Mouse (Mus musculus): Measurements from ENCODE around the gene Sirt2. TPM values are rescaled to one million over a fixed set of nuclear protein-coding genes. Genes with fewer than 3 reads are reported as not detected.
A peak's percentile ranks its signal among the peaks of the same experiment; 100 is the strongest.

Sirt2 gene
- polyA plus RNA-seq, 1 experiment from 2014 or later = 86.3 TPM

- H3K27ac ChIP-seq = no peak overlapping the region
- H3K36me3 ChIP-seq (ENCODE audit: poor library complexity, severe bottlenecking) = peaks cover 55% of the 10 kb centered on the region
- H3K9ac ChIP-seq = no peak overlapping the region
- WGBS = 96% methylated on average over 9 of the region's 9 CpGs
- H3K4me2 ChIP-seq = no peak overlapping the region
- H3K9me3 ChIP-seq (replicated peaks) = no peaks in the 10 kb centered on the region
- no peak overlapping the region for H3K4me3 ChIP-seq
- no peaks in the 10 kb centered on the region for H3K27me3 ChIP-seq
- H3K4me1 ChIP-seq = no peaks in the 10 kb centered on the region
- no peak for ATAC-seq
These were observed 21.3 kb downstream of the Sirt2 start for GRCm38 (mm10) chr7:28787884-28788283.

DNA sequence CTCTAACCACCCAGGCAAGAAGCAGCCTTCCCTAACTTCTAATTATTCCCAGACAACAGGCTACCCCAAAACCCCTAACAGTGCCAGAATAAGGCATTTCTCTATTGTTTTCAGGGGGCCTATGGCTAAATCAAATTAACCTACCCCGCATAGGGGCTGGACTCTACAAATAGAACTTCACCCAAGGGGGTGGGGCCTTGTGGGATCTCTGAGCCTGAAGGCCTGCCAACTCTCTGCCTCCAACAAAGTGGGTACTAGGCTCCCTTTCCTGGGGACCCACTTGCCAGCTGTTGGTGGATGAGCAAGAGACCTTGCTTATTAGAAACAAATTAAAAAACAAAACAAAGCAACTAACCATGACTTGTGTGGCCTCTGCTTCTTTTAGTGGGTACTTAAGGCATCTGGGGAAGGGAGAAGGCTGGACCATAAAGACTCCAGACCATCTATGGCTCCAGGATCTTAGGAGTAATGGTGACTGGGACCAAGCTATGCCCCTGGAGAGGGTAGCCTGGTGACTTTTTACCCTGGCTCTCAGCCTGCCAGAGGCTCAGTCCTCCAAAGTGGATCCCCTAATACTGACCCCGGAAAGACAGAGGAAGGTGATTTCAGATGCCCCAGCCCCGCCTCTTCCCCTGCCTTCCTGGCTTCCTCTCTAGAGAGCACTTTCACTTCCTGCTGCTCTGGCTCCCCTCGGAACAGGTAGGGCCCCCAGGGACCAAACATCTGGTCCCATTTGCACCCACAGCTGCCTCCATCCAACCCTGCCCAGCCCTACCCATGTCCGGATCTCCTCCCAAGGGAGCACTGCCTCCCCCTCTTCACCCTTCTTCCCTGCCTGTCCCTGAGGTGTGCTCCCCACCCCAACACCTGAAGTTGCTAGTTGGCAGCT is 22.0 kb downstream of the Sirt2 start, which contains the start of gene Rinl:
Rinl (plus strand) TSS at position 663 of the 889 bp plus-strand sequence.
- WGBS = 89% methylated on average over 5 of the region's 5 CpGs
- no peak within 1 kb of the TSS for H3K4me3 ChIP-seq
- peaks cover 49% of the 10 kb centered on the region for H3K36me3 ChIP-seq (ENCODE audit: poor library complexity, severe bottlenecking)
- no peak within 1 kb of the TSS for H3K4me2 ChIP-seq
- H3K9me3 ChIP-seq (replicated peaks) = no peaks in the 10 kb centered on the region
- no peak for ATAC-seq
- H3K4me1 ChIP-seq = no peaks in the 10 kb centered on the region
- H3K27me3 ChIP-seq = no peaks in the 10 kb centered on the region
- H3K9ac ChIP-seq = no peak within 1 kb of the TSS
- H3K27ac ChIP-seq = no peak within 1 kb of the TSS

- WGBS = 79% methylated on average over 3 of the region's 3 CpGs
These were observed 22.7 kb downstream of the Sirt2 start for GRCm38 (mm10) chr7:28789235-28789634.

DNA sequence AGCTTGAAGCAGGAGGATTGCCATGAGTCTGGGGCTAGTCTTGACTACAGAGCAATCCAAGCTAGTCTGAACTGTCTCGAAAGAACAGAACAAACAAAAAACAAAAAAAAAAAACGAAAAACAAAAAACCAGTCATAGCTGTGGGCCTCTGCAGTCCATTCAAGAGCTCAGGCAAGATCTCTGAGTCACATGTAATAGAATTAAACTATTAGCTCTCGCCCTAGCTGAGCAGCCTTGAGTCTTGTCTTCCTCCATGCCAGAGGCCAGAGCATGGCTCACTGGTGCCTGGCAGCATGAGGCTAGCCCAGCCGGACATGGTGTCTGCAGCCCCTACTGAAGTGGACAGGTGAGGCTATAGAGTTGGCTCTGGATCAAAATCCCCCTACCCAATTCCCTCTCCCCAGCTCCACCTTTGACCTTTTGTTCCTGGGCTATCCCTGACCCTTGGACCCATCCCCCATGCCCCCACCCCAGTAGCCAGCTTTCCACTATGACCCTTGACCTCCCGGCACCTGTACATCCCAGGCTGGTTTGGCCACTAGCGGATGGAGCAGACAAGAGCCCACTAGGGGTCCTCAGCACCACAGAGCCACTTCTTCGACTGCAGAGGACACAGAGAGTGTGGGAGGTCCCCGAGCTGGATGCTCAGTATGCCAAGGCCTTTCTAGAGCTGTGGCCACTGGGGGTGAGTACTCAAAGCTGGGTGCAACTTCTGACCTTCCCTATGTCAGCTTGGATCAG is 23.7 kb downstream of the Sirt2 start:
- no peak overlapping the region for H3K4me2 ChIP-seq
- H3K9me3 ChIP-seq (replicated peaks) = no peaks in the 10 kb centered on the region
- WGBS = 49% methylated on average over 8 of the region's 8 CpGs
- no peak overlapping the region for H3K27ac ChIP-seq
- H3K36me3 ChIP-seq (ENCODE audit: poor library complexity, severe bottlenecking) = peaks cover 35% of the 10 kb centered on the region
- H3K27me3 ChIP-seq = no peaks in the 10 kb centered on the region; the same call in 1 of the 2 replicates
- ATAC-seq = no peak
- no peak overlapping the region for H3K9ac ChIP-seq
- no peaks in the 10 kb centered on the region for H3K4me1 ChIP-seq
- H3K4me3 ChIP-seq = no peak overlapping the region

More at GRCm38 (mm10) chr7:28789235-28789634, 22.7 kb downstream of the Sirt2 start:
- H3K4me3 ChIP-seq = no peak overlapping the region
- no peak overlapping the region for H3K27ac ChIP-seq
- H3K9ac ChIP-seq = no peak overlapping the region
- no peaks in the 10 kb centered on the region for H3K27me3 ChIP-seq
- no peak for ATAC-seq
- H3K9me3 ChIP-seq (replicated peaks) = no peaks in the 10 kb centered on the region
- no peaks in the 10 kb centered on the region for H3K4me1 ChIP-seq
- H3K4me2 ChIP-seq = no peak overlapping the region
- H3K36me3 ChIP-seq (ENCODE audit: poor library complexity, severe bottlenecking) = peaks cover 44% of the 10 kb centered on the region

- no peak for ATAC-seq
- H3K27ac ChIP-seq = no peak overlapping the region
- H3K36me3 ChIP-seq (ENCODE audit: poor library complexity, severe bottlenecking) = peaks cover 20% of the 10 kb centered on the region; the same call in 1 of the 2 replicates
- H3K9ac ChIP-seq = no peak overlapping the region
- 0 out of 2 replicates have a peak, but pooled peaks cover 3% of the 10 kb centered on the region for H3K4me1 ChIP-seq
- H3K4me2 ChIP-seq = no peak overlapping the region
- H3K9me3 ChIP-seq (replicated peaks) = no peaks in the 10 kb centered on the region
- H3K27me3 ChIP-seq = no peaks in the 10 kb centered on the region; the same call in 1 of the 2 replicates
- H3K4me3 ChIP-seq = no peak overlapping the region
These were observed 25.2 kb downstream of the Sirt2 start for GRCm38 (mm10) chr7:28791706-28792105.

- Histone ChIP-seq H3K27ac (no peak overlapping the region), H3K4me1 (0 out of 2 replicates have a peak, but pooled peaks cover 6% of the 10 kb centered on the region), H3K27me3 (no peaks in the 10 kb centered on the region; the same call in 1 of the 2 replicates), H3K9ac (no peak overlapping the region), H3K4me2 (no peak overlapping the region), H3K9me3 (replicated peaks) (no peaks in the 10 kb centered on the region), H3K4me3 (no peak overlapping the region), H3K36me3 (ENCODE audit: poor library complexity, severe bottlenecking) (peaks cover 12% of the 10 kb centered on the region; the same call in 1 of the 2 replicates)
- WGBS = 86% methylated on average over 14 of the region's 14 CpGs
- no peak for ATAC-seq
These were observed 26.1 kb downstream of the Sirt2 start for GRCm38 (mm10) chr7:28792391-28793185.

DNA sequence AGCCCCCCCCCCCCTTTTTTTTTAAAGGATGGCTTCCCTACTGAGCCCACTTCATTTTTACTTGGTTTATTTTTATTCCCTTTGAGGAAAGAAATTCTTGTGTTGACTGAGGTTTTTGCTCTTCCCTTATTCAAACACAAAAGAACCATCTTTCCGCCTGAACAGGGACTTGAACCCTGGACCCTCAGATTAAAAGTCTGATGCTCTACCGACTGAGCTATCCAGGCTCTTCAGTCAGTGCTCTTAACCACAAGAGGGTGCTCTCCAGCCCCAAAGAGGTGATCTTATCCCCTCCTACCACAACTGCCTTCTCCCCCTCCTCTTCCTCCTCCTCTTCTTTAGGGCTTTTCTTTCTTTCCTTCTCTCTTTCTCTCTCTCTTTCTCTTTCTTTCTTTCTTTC is 27.3 kb downstream of the Sirt2 start:
- Histone ChIP-seq H3K4me3 (no peak overlapping the region), H3K9me3 (replicated peaks) (no peaks in the 10 kb centered on the region), H3K27ac (no peak overlapping the region), H3K27me3 (no peaks in the 10 kb centered on the region; the same call in 1 of the 2 replicates), H3K4me2 (no peak overlapping the region), H3K9ac (no peak overlapping the region), H3K4me1 (0 out of 2 replicates have a peak, but pooled peaks cover 6% of the 10 kb centered on the region), H3K36me3 (ENCODE audit: poor library complexity, severe bottlenecking) (peaks cover under 1% of the 10 kb centered on the region; the same call in 1 of the 2 replicates)
- ATAC-seq = no peak
- 44% methylated on average over 2 of the region's 2 CpGs for WGBS

DNA sequence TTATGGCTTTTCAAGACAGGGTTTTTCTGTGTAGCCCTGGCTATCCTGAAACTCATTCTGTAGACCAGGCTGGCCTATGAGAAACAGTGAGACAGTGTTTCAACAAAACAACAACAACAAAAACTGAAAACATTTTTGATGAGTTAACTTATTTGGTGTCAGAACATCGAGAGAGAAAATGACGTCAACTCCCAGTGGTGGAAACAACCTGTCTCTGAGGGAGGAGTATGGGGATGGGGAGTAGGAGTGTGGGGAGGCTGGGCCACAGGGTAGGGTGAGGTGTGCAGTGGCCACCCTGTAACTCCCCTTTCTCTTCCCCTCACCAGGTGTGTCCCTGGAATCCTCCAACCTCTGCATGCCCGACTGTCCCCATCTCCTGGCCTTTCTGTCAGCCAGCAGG is 28.0 kb downstream of the Sirt2 start:
- WGBS = 94% methylated on average over 3 of the region's 3 CpGs
- no peak for ATAC-seq
- no peaks in the 10 kb centered on the region for H3K9me3 ChIP-seq (replicated peaks)
- H3K27ac ChIP-seq = no peak overlapping the region
- H3K4me2 ChIP-seq = no peak overlapping the region
- H3K4me3 ChIP-seq = no peak overlapping the region
- H3K27me3 ChIP-seq = no peaks in the 10 kb centered on the region; the same call in 1 of the 2 replicates
- H3K4me1 ChIP-seq = 0 out of 2 replicates have a peak, but pooled peaks cover 6% of the 10 kb centered on the region
- H3K36me3 ChIP-seq (ENCODE audit: poor library complexity, severe bottlenecking) = no peaks in the 10 kb centered on the region
- H3K9ac ChIP-seq = no peak overlapping the region

GRCm38 (mm10) chr7:28795832-28796231 is 29.3 kb downstream of the Sirt2 start:
- Histone ChIP-seq H3K4me1 (0 out of 2 replicates have a peak, but pooled peaks cover 6% of the 10 kb centered on the region), H3K9ac (no peak overlapping the region), H3K4me2 (no peak overlapping the region), H3K4me3 (no peak overlapping the region), H3K27me3 (no peaks in the 10 kb centered on the region; the same call in 1 of the 2 replicates), H3K9me3 (replicated peaks) (no peaks in the 10 kb centered on the region), H3K27ac (no peak overlapping the region), H3K36me3 (ENCODE audit: poor library complexity, severe bottlenecking) (no peaks in the 10 kb centered on the region)
- no peak for ATAC-seq
- WGBS = 83% methylated on average over 15 of the region's 15 CpGs

- Histone ChIP-seq H3K27ac (no peak overlapping the region), H3K9ac (peak overlapping the region; percentile 58), H3K36me3 (ENCODE audit: poor library complexity, severe bottlenecking) (no peaks in the 10 kb centered on the region), H3K4me1 (peaks cover 7% of the 10 kb centered on the region), H3K27me3 (no peaks in the 10 kb centered on the region; the same call in 1 of the 2 replicates), H3K4me2 (peak overlapping the region; percentile 51), H3K4me3 (peak overlapping the region; percentile 9), H3K9me3 (replicated peaks) (no peaks in the 10 kb centered on the region)
- WGBS = 15% methylated on average over 32 of the region's 32 CpGs
- peak; percentile 72 for ATAC-seq
These were observed 30.0 kb downstream of the Sirt2 start for GRCm38 (mm10) chr7:28796562-28796975.

- Histone ChIP-seq H3K4me3 (no peak overlapping the region), H3K4me1 (peaks cover 29% of the 10 kb centered on the region), H3K27me3 (no peaks in the 10 kb centered on the region; the same call in 1 of the 2 replicates), H3K9ac (no peak overlapping the region), H3K9me3 (replicated peaks) (no peaks in the 10 kb centered on the region), H3K4me2 (no peak overlapping the region), H3K36me3 (ENCODE audit: poor library complexity, severe bottlenecking) (no peaks in the 10 kb centered on the region), H3K27ac (no peak overlapping the region)
- no peak for ATAC-seq
- 96% methylated on average over 9 of the region's 9 CpGs for WGBS
These were observed 33.5 kb downstream of the Sirt2 start for GRCm38 (mm10) chr7:28799994-28800393.
